Mouse (Mus musculus) forebrain, embryonic 14.5 days (tissue): ENCODE measurements around the gene Bax. TPM values are rescaled to one million over a fixed set of nuclear protein-coding genes. Genes with fewer than 3 reads are reported as not detected.

Experiments
- ATAC-seq: fragments of 200-750 bp; cut with Nextera tagmentation; 2 replicates; pipeline ENCODE4 v1.8.0; 2017; ENCODE audit warnings: mild to moderate bottlenecking, moderate library complexity
- DNase-seq: peaks from one replicate; pipeline ENCODE4 v3.0.0-alpha.2; 2015; ENCODE audit warnings: low spot score
- H3K27ac ChIP-seq: fragments of 300-500 bp; sonication (generic); 2 replicates; pipeline ENCODE4 v1.5.1; 2014; ENCODE audit warnings: low read depth, mild to moderate bottlenecking, control low read depth, low read length, moderate library complexity
- H3K27me3 ChIP-seq: fragments of 300-500 bp; sonication (generic); replicated peaks from 2 replicates; pipeline ENCODE4 v1.6.1; 2014; ENCODE audit warnings: low read length, control low read depth, mixed read lengths; ENCODE audit not compliant: control insufficient read depth, insufficient read depth
- H3K36me3 ChIP-seq: fragments of 300-500 bp; sonication (generic); 2 replicates; pipeline ENCODE4 v1.6.1; 2014; ENCODE audit warnings: low read length, control low read depth; ENCODE audit not compliant: control insufficient read depth, insufficient read depth
- H3K4me1 ChIP-seq: fragments of 300-500 bp; sonication (generic); 2 replicates; pipeline ENCODE4 v1.6.1; 2014; ENCODE audit warnings: antibody characterized with exemption, low read length, control low read depth; ENCODE audit not compliant: control insufficient read depth, insufficient read depth
- H3K4me2 ChIP-seq: fragments of 300-500 bp; sonication (generic); 2 replicates; pipeline ENCODE4 v1.6.1; 2014; ENCODE audit warnings: mild to moderate bottlenecking, control low read depth, low read length
- H3K4me3 ChIP-seq: fragments of 300-500 bp; sonication (generic); 2 replicates; pipeline ENCODE4 v1.5.1; 2014; ENCODE audit warnings: low read depth, low read length, control low read depth
- H3K9ac ChIP-seq: fragments of 300-500 bp; sonication (generic); 2 replicates; pipeline ENCODE4 v1.6.1; 2014; ENCODE audit warnings: mild to moderate bottlenecking, low read length, control low read depth, moderate library complexity
- H3K9me3 ChIP-seq: fragments of 300-500 bp; sonication (generic); replicated peaks from 2 replicates; pipeline ENCODE4 v1.6.1; 2016; ENCODE audit warnings: low read length, control low read depth, mixed read lengths; ENCODE audit not compliant: control insufficient read depth
- whole genome bisulfite sequencing: fragments of 180-500 bp; shearing (Covaris S2); extraction: QIAGEN DNeasy Blood & Tissue Kit; methylation state at CpG from one replicate; pipeline ENCODE4 v1.1.7; 2014; 5-methylcytosine and 5-hydroxymethylcytosine counted together
- microRNA-seq: library from miRNA; unstranded; fragments of <30 nt; microRNA quantifications from one replicate; pipeline ENCODE4, GENCODE M21; 2016
- polyA plus RNA-seq: library from polyadenylated mRNA; unstranded; fragments of >200 nt; fragmentation: Nextera tagmentation; extraction: Ambion mirVana; gene quantifications from 2 replicates; pipeline ENCODE4 v1.2.1, GENCODE M21; 2014

Bax gene
- polyA plus RNA-seq, 1 experiment from 2014 or later = 168 TPM

GRCm38 (mm10) chr7:45417962-45418492, 48.7 kb downstream of the Bax start:
- Histone ChIP-seq H3K4me2 (no peak overlapping the region), H3K9me3 (no peaks in the 10 kb centered on the region), H3K4me1 (no peaks in the 10 kb centered on the region), H3K36me3 (peaks cover 22% of the 10 kb centered on the region), H3K4me3 (no peak overlapping the region), H3K27me3 (peaks cover 59% of the 10 kb centered on the region), H3K27ac (no peak overlapping the region), H3K9ac (no peak overlapping the region)
- WGBS = 10% methylated on average over 13 of the region's 13 CpGs
- ATAC-seq = no peak
- no peak for DNase-seq

GRCm38 (mm10) chr7:45415636-45416035, 51.1 kb downstream of the Bax start:
- H3K4me2 ChIP-seq = no peak overlapping the region
- WGBS = 12% methylated on average over 37 of the region's 37 CpGs
- DNase-seq (no peak), ATAC-seq (no peak)
- H3K27me3 ChIP-seq = peaks cover 77% of the 10 kb centered on the region
- no peaks in the 10 kb centered on the region for H3K9me3 ChIP-seq
- H3K4me1 ChIP-seq = no peaks in the 10 kb centered on the region
- no peaks in the 10 kb centered on the region for H3K36me3 ChIP-seq
- no peak overlapping the region for H3K27ac ChIP-seq
- no peak overlapping the region for H3K4me3 ChIP-seq
- peak overlapping the region; percentile 25; the same call in 1 of the 2 replicates for H3K9ac ChIP-seq

GRCm38 (mm10) chr7:45414740-45415224, 51.9 kb downstream of the Bax start:
- Histone ChIP-seq H3K9me3 (no peaks in the 10 kb centered on the region), H3K9ac (no peak overlapping the region), H3K36me3 (no peaks in the 10 kb centered on the region), H3K4me1 (no peaks in the 10 kb centered on the region), H3K4me3 (no peak overlapping the region), H3K27me3 (peaks cover 84% of the 10 kb centered on the region), H3K4me2 (no peak overlapping the region), H3K27ac (no peak overlapping the region)
- no peak for DNase-seq
- 47% methylated on average over 12 of the region's 12 CpGs for WGBS
- ATAC-seq = no peak

- H3K36me3 ChIP-seq = no peaks in the 10 kb centered on the region
- no peaks in the 10 kb centered on the region for H3K9me3 ChIP-seq
- H3K4me1 ChIP-seq = no peaks in the 10 kb centered on the region
- no peak overlapping the region for H3K27ac ChIP-seq
- peak overlapping the region; percentile 85 for H3K4me2 ChIP-seq
- DNase-seq = no peak
- H3K27me3 ChIP-seq = peaks cover 91% of the 10 kb centered on the region
- H3K9ac ChIP-seq = peak overlapping the region; percentile 64
- 2% methylated on average over 21 of the region's 27 CpGs for WGBS
- peak overlapping the region; percentile 45 for H3K4me3 ChIP-seq
- peak; percentile 35; the same call in 1 of the 2 replicates for ATAC-seq
Observed at GRCm38 (mm10) chr7:45413864-45414739, 52.6 kb downstream of the Bax start.

DNA sequence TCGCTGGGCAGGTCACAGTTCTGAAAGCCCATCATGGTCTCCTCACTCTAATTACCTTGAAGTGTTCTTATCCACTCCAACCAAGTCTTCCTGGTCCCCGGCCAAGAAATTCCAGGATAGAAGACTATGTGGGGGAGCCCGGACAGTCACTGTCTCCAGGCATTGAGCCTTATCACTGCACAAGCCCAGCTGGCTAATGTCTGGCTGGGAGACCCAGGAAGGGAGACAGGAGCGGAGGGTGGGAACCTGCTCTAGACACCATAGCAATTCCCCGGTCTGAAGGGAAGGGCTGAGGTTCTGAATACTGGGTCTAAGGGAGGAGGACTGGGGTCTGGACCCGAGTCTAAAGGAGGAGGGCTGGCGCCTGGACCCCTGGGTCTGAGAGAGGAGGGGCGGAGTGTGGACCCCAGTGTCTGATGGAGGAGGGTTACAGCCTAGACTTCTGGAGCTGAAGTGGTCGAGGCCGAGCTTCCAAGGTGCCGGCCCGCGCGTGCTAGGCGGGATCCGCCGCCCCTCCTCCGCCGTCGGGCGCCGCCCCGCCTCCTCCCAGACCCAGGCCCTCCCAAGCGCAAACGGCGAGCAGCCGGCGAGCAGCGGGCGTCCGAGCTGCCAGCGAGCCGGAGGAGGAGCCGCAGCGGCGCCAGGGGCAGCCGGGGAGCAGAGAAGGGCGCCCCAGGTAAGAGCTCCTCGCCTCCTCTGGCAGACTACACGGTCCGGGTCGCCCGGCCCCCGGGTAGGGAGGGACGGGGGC, 53.4 kb downstream of the Bax start, which contains the start of gene Ntf5:
Ntf5 (plus strand) TSS at position 583 of the 751 bp plus-strand sequence.
- peaks cover 90% of the 10 kb centered on the region for H3K27me3 ChIP-seq
- no peaks in the 10 kb centered on the region for H3K9me3 ChIP-seq
- ATAC-seq = peak; percentile 63

GRCm38 (mm10) chr7:45412421-45412820, 54.3 kb downstream of the Bax start:
- no peak overlapping the region for H3K9ac ChIP-seq

More for the DNA sequence above, 53.4 kb downstream of the Bax start, which contains the start of gene Ntf5:
- Histone ChIP-seq H3K9ac (peak within 1 kb of the TSS; percentile 64), H3K4me3 (peak within 1 kb of the TSS; percentile 45), H3K27ac (no peak within 1 kb of the TSS), H3K4me2 (peak within 1 kb of the TSS; percentile 85), H3K36me3 (no peaks in the 10 kb centered on the region), H3K4me1 (no peaks in the 10 kb centered on the region)
- peak; percentile 33 for DNase-seq
- 3% methylated on average over 36 of the region's 45 CpGs for WGBS

More at GRCm38 (mm10) chr7:45412421-45412820, 54.3 kb downstream of the Bax start:
- Histone ChIP-seq H3K4me3 (no peak overlapping the region), H3K4me2 (no peak overlapping the region), H3K9me3 (no peaks in the 10 kb centered on the region), H3K27ac (no peak overlapping the region), H3K36me3 (no peaks in the 10 kb centered on the region), H3K27me3 (peaks cover 92% of the 10 kb centered on the region), H3K4me1 (no peaks in the 10 kb centered on the region)
- no peak for ATAC-seq
- WGBS = 86% methylated on average over 2 of the region's 2 CpGs
- no peak for DNase-seq

Small RNA genes lying within 50 kb of the gene (microRNA-seq; reads per million reads assigned to microRNA genes)
- gene Gm22133 = not detected

Other genes with a start within 250 kb of the Bax start
- gene Cd37, start 227.8 kb downstream of the Bax start, polyA plus RNA-seq = 0.99 and 1.4 TPM in 2 replicates
- 0.09 and 0.26 TPM in 2 replicates for gene Slc6a16, start 225.8 kb downstream of the Bax start, polyA plus RNA-seq
- not detected in 2 replicates for gene Slc6a21, start 189.4 kb downstream of the Bax start, polyA plus RNA-seq
- gene Trpm4, start 133.1 kb downstream of the Bax start, polyA plus RNA-seq = 6.5 and 9.8 TPM in 2 replicates
- gene Hrc, start 131.6 kb downstream of the Bax start, polyA plus RNA-seq = 0.06 TPM in 1 of 2 replicates, not detected in the other
- 10.7 and 17.3 TPM in 2 replicates for gene Ppfia3, start 99.9 kb downstream of the Bax start, polyA plus RNA-seq
- gene Lin7b, start 96.3 kb downstream of the Bax start, polyA plus RNA-seq = 6.2 and 11.0 TPM in 2 replicates
- gene Snrnp70, start 71.2 kb downstream of the Bax start, polyA plus RNA-seq = 95.7 and 99.4 TPM in 2 replicates
- not detected in 2 replicates for gene Kcna7, start 61.2 kb downstream of the Bax start, polyA plus RNA-seq
- 0.22 TPM in 1 of 2 replicates, not detected in the other for gene Ntf5, start 53.2 kb downstream of the Bax start, polyA plus RNA-seq
- gene Lhb, start 46.1 kb downstream of the Bax start, polyA plus RNA-seq = 0.46 TPM in 1 of 2 replicates, not detected in the other
- gene Gys1, start 32.1 kb downstream of the Bax start, polyA plus RNA-seq = 13.4 and 15.5 TPM in 2 replicates
- gene Ruvbl2, start 28.8 kb downstream of the Bax start, polyA plus RNA-seq = 144 and 153 TPM in 2 replicates
- 6,238 and 6,800 TPM in 2 replicates for gene Ftl1, start 7.0 kb downstream of the Bax start, polyA plus RNA-seq
- 0.15 TPM in 1 of 2 replicates, not detected in the other for gene Tulp2, start 15.0 kb upstream of the Bax start, polyA plus RNA-seq
- gene Gm45808, start 19.9 kb upstream of the Bax start, polyA plus RNA-seq = not detected in 2 replicates
- 1.4 and 1.6 TPM in 2 replicates for gene Dhdh, start 21.9 kb upstream of the Bax start, polyA plus RNA-seq
- gene Nucb1, start 43.5 kb upstream of the Bax start, polyA plus RNA-seq = 69.0 and 96.5 TPM in 2 replicates
- 13.1 and 19.3 TPM in 2 replicates for gene Ppp1r15a, start 59.4 kb upstream of the Bax start, polyA plus RNA-seq
- gene Plekha4, start 59.4 kb upstream of the Bax start, polyA plus RNA-seq = 0.76 and 1.2 TPM in 2 replicates
- gene Hsd17b14, start 88.0 kb upstream of the Bax start, polyA plus RNA-seq = 0.17 and 0.22 TPM in 2 replicates
- 19.6 and 20.1 TPM in 2 replicates for gene Bcat2, start 103.3 kb upstream of the Bax start, polyA plus RNA-seq
- not detected in 2 replicates for gene Fgf21, start 148.6 kb upstream of the Bax start, polyA plus RNA-seq
- not detected in 2 replicates for gene Fut1, start 150.4 kb upstream of the Bax start, polyA plus RNA-seq
- not detected in 2 replicates for gene Izumo1, start 154.9 kb upstream of the Bax start, polyA plus RNA-seq
- 7.3 and 9.7 TPM in 2 replicates for gene Rasip1, start 160.6 kb upstream of the Bax start, polyA plus RNA-seq
- gene Mamstr, start 173.1 kb upstream of the Bax start, polyA plus RNA-seq = 1.3 and 1.9 TPM in 2 replicates
- 0.11 TPM in 1 of 2 replicates, not detected in the other for gene Fut2, start 199.5 kb upstream of the Bax start, polyA plus RNA-seq
- 0.28 and 0.41 TPM in 2 replicates for gene Ntn5, start 217.1 kb upstream of the Bax start, polyA plus RNA-seq
- gene Sec1, start 227.5 kb upstream of the Bax start, polyA plus RNA-seq = 0.06 and 0.38 TPM in 2 replicates
- gene Car11, start 232.9 kb upstream of the Bax start, polyA plus RNA-seq = 22.5 and 22.8 TPM in 2 replicates
- gene Dbp, start 238.2 kb upstream of the Bax start, polyA plus RNA-seq = 3.6 and 3.7 TPM in 2 replicates
- 727 and 966 TPM in 2 replicates for gene Rpl18, start 248.6 kb upstream of the Bax start, polyA plus RNA-seq